In the genomic region with DNA sequence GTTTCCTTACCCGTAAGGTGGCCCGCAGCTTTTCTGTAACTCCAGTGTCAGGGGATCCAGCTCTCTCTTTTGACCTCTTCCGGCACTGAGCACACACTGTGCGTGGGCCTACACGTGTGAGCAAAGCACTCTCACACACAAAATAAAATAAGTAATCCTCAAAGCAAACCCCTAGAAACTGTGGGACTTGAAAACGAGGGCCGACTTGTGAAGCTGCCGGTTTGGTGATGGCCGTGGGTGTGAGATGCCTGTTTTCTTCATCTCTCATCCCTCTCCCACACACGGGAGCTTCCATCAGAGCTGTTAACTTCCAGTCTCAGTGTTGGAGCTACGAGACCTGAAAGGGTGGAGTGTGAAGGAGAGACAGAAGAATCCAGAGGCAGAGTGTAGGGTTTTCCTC, we compare ENCODE assay signal across 14 mouse cellular contexts. TPM values are rescaled to one million over a fixed set of nuclear protein-coding genes. Genes with fewer than 3 reads are reported as not detected.
DNase-seq lines count a peak whose midpoint lies in the region.
"Had no signal": no experiment of that assay in that cellular context is flagged by ENCODE, and none has a peak within 500 bp of the region (broad histone marks: within the 10 kb centered on the region; RNA-seq: fewer than 3 reads in every experiment).

No protein-coding gene starts in this region.

- DNase-seq in heart, adult 11 months: peak; percentile 74
- no peak for DNase-seq in heart, adult 8-10 months (ENCODE audit: low spot score)
- DNase-seq in right cerebral cortex, adult 18-20 months: peak; percentile 76
- DNase-seq in right cerebral cortex, postnatal 4 days: no peak
- peak; percentile 43 to 63 for DNase-seq in frontal cortex, postnatal 36 days (ENCODE audit: low spot score in 2 of 2)
- peak; percentile 50 for DNase-seq in telencephalon, adult 2 months (ENCODE audit: low read depth, low spot score)
- DNase-seq in cerebellum, adult 9-10 months: no peak
- DNase-seq: adrenal gland, postnatal 14 days; cerebellum, adult 18-20 months; gastrocnemius, postnatal 36 days; heart, adult 18-20 months; heart, postnatal 14 days had no signal

RNA-seq across cellular contexts. Expression of a gene that starts 20.0 kb away (rescaled TPM):
- total RNA-seq in heart, adult 8-10 months (2022): under 1 TPM in 3 of 4 experiments, not detected in 1; 0.23 to 0.69 (median 0.47) TPM
- total RNA-seq: CH12.LX; hematopoietic stem cell, adult 5-6 weeks had no signal

Comparison
In these comparisons a context has a peak if more than half of its experiments do, and no peak if none do; other contexts are left out.
1. DNase-seq: peak in heart, adult 11 months (single experiment), right cerebral cortex, adult 18-20 months (single experiment), frontal cortex, postnatal 36 days (2 of 2) and telencephalon, adult 2 months (single experiment); none in heart, adult 8-10 months (single experiment), right cerebral cortex, postnatal 4 days (single experiment) and cerebellum, adult 9-10 months (single experiment).